Mouse (Mus musculus) gastrocnemius, postnatal 14 days (tissue): ENCODE results near the gene Mgea5. TPM values are rescaled to one million over a fixed set of nuclear protein-coding genes. Genes with fewer than 3 reads are reported as not detected.
"Not testable (repeated sequence)": the region's sequence is repeated elsewhere in the genome, so short reads cannot be mapped to it uniquely, and the experiment has no call there.

Experiments used
- DNase-seq: peaks from one replicate; pipeline ENCODE4 v3.0.0; 2021; ENCODE audit warnings: mixed read lengths
- intact Hi-C: fragments of 180-260 bp; cut with DNase I; formaldehyde crosslinking; loops from one replicate; pipeline ENCODE4 v1.15.1; 2025; ENCODE audit warnings: low total_unique reads
- long read RNA-seq, 2 experiments: library from polyadenylated mRNA; stranded (forward); transcript quantifications; one replicate each; pipeline ENCODE4 v2.0.0; 2021
- total RNA-seq, 2 experiments: library from RNA; stranded (reverse); gene quantifications; 2 replicates each; pipeline ENCODE4 v1.2.3; 2021

Mgea5 gene
- 10 to 100 TPM; 28.6 to 29.6 TPM for total RNA-seq
- long read RNA-seq, experiment 1, full-length matches to known transcripts: 5 of 12 reads
- long read RNA-seq, experiment 1, partial matches to known transcripts: 5 of 12 reads
- long read RNA-seq, experiment 1, other reads (novel, unspliced or antisense): 2 of 12 reads
- long read RNA-seq, experiment 2, full-length matches to known transcripts: 3 of 5 reads
- long read RNA-seq, experiment 2, partial matches to known transcripts: 0 of 5 reads
- long read RNA-seq, experiment 2, other reads (novel, unspliced or antisense): 2 of 5 reads

- intact Hi-C loops: no loop called here
- DNase-seq: peak; percentile 98
These were observed at the start of gene Mgea5 for GRCm38 (mm10) chr19:45783181-45783932. Mgea5 (minus strand) TSS chr19:45783837.

GRCm38 (mm10) chr19:45830679-45831078 is 47.0 kb upstream of the Mgea5 start:
- DNase-seq: no peak
- intact Hi-C loops: no loop called here

GRCm38 (mm10) chr19:45827736-45828135 is 44.1 kb upstream of the Mgea5 start:
- DNase-seq: no peak
- intact Hi-C loops: no loop called here

- intact Hi-C loops: no loop called here
- no peak for DNase-seq
These were observed 43.5 kb upstream of the Mgea5 start for GRCm38 (mm10) chr19:45827125-45827524.

GRCm38 (mm10) chr19:45826146-45826545 is 42.5 kb upstream of the Mgea5 start:
- no peak for DNase-seq
- intact Hi-C loops: no loop called here

GRCm38 (mm10) chr19:45821832-45822231 is 38.2 kb upstream of the Mgea5 start:
- DNase-seq: no peak
- intact Hi-C loops: no loop called here

GRCm38 (mm10) chr19:45817816-45818490 is 34.3 kb upstream of the Mgea5 start:
- intact Hi-C loops: no loop called here

GRCm38 (mm10) chr19:45816727-45817126 is 33.1 kb upstream of the Mgea5 start:
- no peak for DNase-seq
- intact Hi-C loops: no loop called here

More at GRCm38 (mm10) chr19:45817816-45818490, 34.3 kb upstream of the Mgea5 start:
- no peak for DNase-seq

GRCm38 (mm10) chr19:45815831-45816405 is 32.3 kb upstream of the Mgea5 start, which contains the start of gene Kcnip2:
Kcnip2 (minus strand) TSS chr19:45816061.
- intact Hi-C loops: no loop called here
- DNase-seq: no peak

- intact Hi-C loops: no loop called here
- no peak for DNase-seq
These were observed 31.5 kb upstream of the Mgea5 start for GRCm38 (mm10) chr19:45815170-45815569.

- DNase-seq: no peak
- intact Hi-C loops: loop anchor here (5.0 kb wide), 1 partner anchor 138 kb away; no protein-coding TSS in a partner anchor
These were observed 30.2 kb upstream of the Mgea5 start for GRCm38 (mm10) chr19:45813801-45814200.

GRCm38 (mm10) chr19:45813263-45813662 is 29.6 kb upstream of the Mgea5 start:
- intact Hi-C loops: loop anchor here (5.0 kb wide), 1 partner anchor 139 kb away; no protein-coding TSS in a partner anchor
- DNase-seq: peak; percentile 80

GRCm38 (mm10) chr19:45812673-45813252 is 29.1 kb upstream of the Mgea5 start:
- DNase-seq: no peak
- intact Hi-C loops: loop anchor here (5.0 kb wide), 1 partner anchor 140 kb away; no protein-coding TSS in a partner anchor

GRCm38 (mm10) chr19:45812115-45812514 is 28.5 kb upstream of the Mgea5 start:
- intact Hi-C loops: loop anchor here (5.0 kb wide), 1 partner anchor 140 kb away; no protein-coding TSS in a partner anchor
- peak; percentile 32 for DNase-seq

GRCm38 (mm10) chr19:45811028-45811674 is 27.5 kb upstream of the Mgea5 start:
- DNase-seq: no peak
- intact Hi-C loops: loop anchor here (5.0 kb wide), 1 partner anchor 141 kb away; no protein-coding TSS in a partner anchor

GRCm38 (mm10) chr19:45807732-45808131 is 24.1 kb upstream of the Mgea5 start:
- intact Hi-C loops: loop anchor here (10.0 kb wide), 1 partner anchor 207 kb away; no protein-coding TSS in a partner anchor
- no peak for DNase-seq

GRCm38 (mm10) chr19:45805817-45806216 is 22.2 kb upstream of the Mgea5 start:
- intact Hi-C loops: loop anchor here (10.0 kb wide), 1 partner anchor 209 kb away; no protein-coding TSS in a partner anchor
- DNase-seq: not testable (repeated sequence)

- intact Hi-C loops: loop anchor here (10.0 kb wide), 1 partner anchor 210 kb away; no protein-coding TSS in a partner anchor
- peak; percentile 27 for DNase-seq
These were observed 21.1 kb upstream of the Mgea5 start for GRCm38 (mm10) chr19:45804593-45805368.
